Mouse (Mus musculus) neural tube, embryonic 13.5 days (tissue): ENCODE measurements around the gene Nr6a1. TPM values are rescaled to one million over a fixed set of nuclear protein-coding genes. Genes with fewer than 3 reads are reported as not detected.

Experiments used
- ATAC-seq: fragments of 200-750 bp; cut with Nextera tagmentation; 2 replicates; pipeline ENCODE4 v1.8.0; 2017; ENCODE audit warnings: low read depth, mild to moderate bottlenecking, moderate TSS enrichment, moderate library complexity
- H3K27ac ChIP-seq: fragments of 300-500 bp; sonication (generic); replicated peaks from 2 replicates; pipeline ENCODE4 v1.5.1; 2015; ENCODE audit warnings: moderate library complexity, mild to moderate bottlenecking, inconsistent platforms
- H3K27me3 ChIP-seq: fragments of 300-500 bp; sonication (generic); 2 replicates; pipeline ENCODE4 v1.6.1; 2015; ENCODE audit warnings: mild to moderate bottlenecking, inconsistent platforms
- H3K36me3 ChIP-seq: fragments of 300-500 bp; sonication (generic); 2 replicates; pipeline ENCODE4 v1.6.1; 2015; ENCODE audit warnings: mild to moderate bottlenecking, inconsistent platforms
- H3K4me1 ChIP-seq: fragments of 300-500 bp; sonication (generic); replicated peaks from 2 replicates; pipeline ENCODE4 v1.6.1; 2015; ENCODE audit warnings: inconsistent platforms
- H3K4me2 ChIP-seq: fragments of 300-500 bp; sonication (generic); 2 replicates; pipeline ENCODE4 v1.6.1; 2015; ENCODE audit warnings: inconsistent platforms, mild to moderate bottlenecking, moderate library complexity
- H3K4me3 ChIP-seq: fragments of 300-500 bp; sonication (generic); 2 replicates; pipeline ENCODE4 v1.5.1; 2015; ENCODE audit warnings: mild to moderate bottlenecking, inconsistent platforms
- H3K9ac ChIP-seq: fragments of 300-500 bp; sonication (generic); 2 replicates; pipeline ENCODE4 v1.6.1; 2015; ENCODE audit warnings: moderate library complexity, mild to moderate bottlenecking, inconsistent platforms
- H3K9me3 ChIP-seq: fragments of 300-500 bp; sonication (generic); 2 replicates; pipeline ENCODE4 v1.6.1; 2016; ENCODE audit warnings: inconsistent platforms
- WGBS: fragments of 180-500 bp; shearing (Covaris S2); methylation state at CpG from one replicate; pipeline ENCODE4 v1.1.7; 2015; 5-methylcytosine and 5-hydroxymethylcytosine counted together
- polyA plus RNA-seq: library from polyadenylated mRNA; unstranded; fragments of >200 nt; fragmentation: Nextera tagmentation; extraction: Ambion mirVana; gene quantifications from 2 replicates; pipeline ENCODE4 v1.2.1, GENCODE M21; 2015

The Nr6a1 gene
- polyA plus RNA-seq, 1 experiment from 2014 or later = 2.9 TPM

- no peaks in the 10 kb centered on the region for H3K9me3 ChIP-seq
- H3K27ac ChIP-seq = no peak overlapping the region
- no peaks in the 10 kb centered on the region for H3K4me1 ChIP-seq
- no peak overlapping the region for H3K9ac ChIP-seq
- no peaks in the 10 kb centered on the region for H3K27me3 ChIP-seq
- 93% methylated on average over 6 of the region's 6 CpGs for WGBS
- H3K4me2 ChIP-seq = no peak overlapping the region
- no peak for ATAC-seq
- no peak overlapping the region for H3K4me3 ChIP-seq
- H3K36me3 ChIP-seq = peaks cover 12% of the 10 kb centered on the region; the same call in 1 of the 2 replicates
Measured at GRCm38 (mm10) chr2:38835489-38835888, 92.0 kb downstream of the Nr6a1 start.

- Histone ChIP-seq H3K9ac (no peak overlapping the region), H3K36me3 (peaks cover 5% of the 10 kb centered on the region; the same call in 1 of the 2 replicates), H3K9me3 (no peaks in the 10 kb centered on the region), H3K27ac (no peak overlapping the region), H3K4me3 (no peak overlapping the region), H3K27me3 (no peaks in the 10 kb centered on the region), H3K4me1 (peaks cover 11% of the 10 kb centered on the region), H3K4me2 (no peak overlapping the region)
- ATAC-seq = no peak
Measured at GRCm38 (mm10) chr2:38831976-38832375, 95.5 kb downstream of the Nr6a1 start.

- ATAC-seq = no peak
- Histone ChIP-seq H3K27ac (no peak overlapping the region), H3K27me3 (no peaks in the 10 kb centered on the region), H3K9ac (no peak overlapping the region), H3K9me3 (no peaks in the 10 kb centered on the region), H3K4me2 (no peak overlapping the region), H3K4me3 (no peak overlapping the region), H3K36me3 (no peaks in the 10 kb centered on the region), H3K4me1 (peaks cover 25% of the 10 kb centered on the region)
- WGBS = 85% methylated on average over 1 of the region's 1 CpGs
Measured at GRCm38 (mm10) chr2:38829521-38829920, 98.0 kb downstream of the Nr6a1 start.

- H3K9me3 ChIP-seq = no peaks in the 10 kb centered on the region
- 89% methylated on average over 3 of the region's 3 CpGs for WGBS
Measured at GRCm38 (mm10) chr2:38827801-38828306, 99.6 kb downstream of the Nr6a1 start.

GRCm38 (mm10) chr2:38826189-38826588 lies 101.3 kb downstream of the Nr6a1 start:
- peak overlapping the region; percentile 34 for H3K4me2 ChIP-seq
- H3K9ac ChIP-seq = no peak overlapping the region
- peaks cover 33% of the 10 kb centered on the region for H3K4me1 ChIP-seq
- H3K4me3 ChIP-seq = no peak overlapping the region
- ATAC-seq = no peak
- H3K27ac ChIP-seq = peak overlapping the region; percentile 42; the same call in 1 of the 2 replicates
- no peaks in the 10 kb centered on the region for H3K27me3 ChIP-seq
- no peaks in the 10 kb centered on the region for H3K9me3 ChIP-seq
- no peaks in the 10 kb centered on the region for H3K36me3 ChIP-seq

More at GRCm38 (mm10) chr2:38827801-38828306, 99.6 kb downstream of the Nr6a1 start:
- Histone ChIP-seq H3K27me3 (no peaks in the 10 kb centered on the region), H3K4me2 (no peak overlapping the region), H3K27ac (no peak overlapping the region), H3K9ac (no peak overlapping the region), H3K36me3 (no peaks in the 10 kb centered on the region), H3K4me3 (no peak overlapping the region), H3K4me1 (peaks cover 30% of the 10 kb centered on the region)
- no peak for ATAC-seq

GRCm38 (mm10) chr2:38824791-38825768 lies 102.4 kb downstream of the Nr6a1 start:
- peaks cover 33% of the 10 kb centered on the region for H3K4me1 ChIP-seq
- H3K4me2 ChIP-seq = peak overlapping the region; percentile 63
- peak; percentile 47 for ATAC-seq
- no peaks in the 10 kb centered on the region for H3K27me3 ChIP-seq
- H3K36me3 ChIP-seq = no peaks in the 10 kb centered on the region
- H3K4me3 ChIP-seq = peak overlapping the region; percentile 58
- peak overlapping the region; percentile 73 for H3K9ac ChIP-seq
- H3K9me3 ChIP-seq = no peaks in the 10 kb centered on the region
- 3% methylated on average over 15 of the region's 15 CpGs for WGBS
- peak overlapping the region; percentile 87 for H3K27ac ChIP-seq

- peak overlapping the region; percentile 63 for H3K4me2 ChIP-seq
- peak overlapping the region; percentile 88 for H3K9ac ChIP-seq
- peak; percentile 90 for ATAC-seq
- no peaks in the 10 kb centered on the region for H3K9me3 ChIP-seq
- H3K27ac ChIP-seq = peak overlapping the region; percentile 97
- peak overlapping the region; percentile 58 for H3K4me3 ChIP-seq
- H3K27me3 ChIP-seq = no peaks in the 10 kb centered on the region
- WGBS = 2% methylated on average over 12 of the region's 12 CpGs
- peaks cover 33% of the 10 kb centered on the region for H3K4me1 ChIP-seq
- H3K36me3 ChIP-seq = no peaks in the 10 kb centered on the region
Measured at GRCm38 (mm10) chr2:38823912-38824583, 103.4 kb downstream of the Nr6a1 start.

- no peaks in the 10 kb centered on the region for H3K27me3 ChIP-seq
- H3K4me2 ChIP-seq = peak overlapping the region; percentile 63
- 5% methylated on average over 8 of the region's 8 CpGs for WGBS
- 0 out of 2 replicates have a peak, but pooled peaks have one; percentile 13 for ATAC-seq
- H3K9ac ChIP-seq = peak overlapping the region; percentile 88
- H3K36me3 ChIP-seq = no peaks in the 10 kb centered on the region
- H3K9me3 ChIP-seq = no peaks in the 10 kb centered on the region
- peak overlapping the region; percentile 97 for H3K27ac ChIP-seq
- peaks cover 33% of the 10 kb centered on the region for H3K4me1 ChIP-seq
- peak overlapping the region; percentile 58 for H3K4me3 ChIP-seq
Measured at GRCm38 (mm10) chr2:38823406-38823805, 104.1 kb downstream of the Nr6a1 start.

GRCm38 (mm10) chr2:38822995-38823394 lies 104.5 kb downstream of the Nr6a1 start:
- H3K27me3 ChIP-seq = no peaks in the 10 kb centered on the region
- ATAC-seq = peak; percentile 88
- H3K27ac ChIP-seq = peak overlapping the region; percentile 97
- no peaks in the 10 kb centered on the region for H3K9me3 ChIP-seq
- H3K4me3 ChIP-seq = peak overlapping the region; percentile 58
- peak overlapping the region; percentile 63 for H3K4me2 ChIP-seq
- H3K36me3 ChIP-seq = no peaks in the 10 kb centered on the region
- H3K9ac ChIP-seq = peak overlapping the region; percentile 88
- 4% methylated on average over 6 of the region's 6 CpGs for WGBS
- peaks cover 30% of the 10 kb centered on the region for H3K4me1 ChIP-seq

- H3K27me3 ChIP-seq = no peaks in the 10 kb centered on the region
- no peak overlapping the region for H3K27ac ChIP-seq
- no peak overlapping the region for H3K4me3 ChIP-seq
- no peak for ATAC-seq
- no peaks in the 10 kb centered on the region for H3K36me3 ChIP-seq
- H3K4me2 ChIP-seq = no peak overlapping the region
- no peaks in the 10 kb centered on the region for H3K9me3 ChIP-seq
- H3K4me1 ChIP-seq = peaks cover under 1% of the 10 kb centered on the region; the same call in 1 of the 2 replicates
- no peak overlapping the region for H3K9ac ChIP-seq
- WGBS = 79% methylated on average over 4 of the region's 4 CpGs
Measured at GRCm38 (mm10) chr2:38817487-38817886, 110.0 kb downstream of the Nr6a1 start.

GRCm38 (mm10) chr2:38797087-38797624 lies 130.3 kb downstream of the Nr6a1 start:
- H3K4me3 ChIP-seq = no peak overlapping the region
- peak; percentile 63 for ATAC-seq
- no peaks in the 10 kb centered on the region for H3K27me3 ChIP-seq
- no peaks in the 10 kb centered on the region for H3K9me3 ChIP-seq
- no peaks in the 10 kb centered on the region for H3K4me1 ChIP-seq
- no peaks in the 10 kb centered on the region for H3K36me3 ChIP-seq
- WGBS = 18% methylated on average over 3 of the region's 3 CpGs
- no peak overlapping the region for H3K4me2 ChIP-seq
- no peak overlapping the region for H3K27ac ChIP-seq
- no peak overlapping the region for H3K9ac ChIP-seq

- WGBS = 64% methylated on average over 4 of the region's 4 CpGs
- Histone ChIP-seq H3K4me3 (no peak overlapping the region), H3K4me1 (peaks cover 16% of the 10 kb centered on the region), H3K9me3 (no peaks in the 10 kb centered on the region), H3K27me3 (no peaks in the 10 kb centered on the region), H3K9ac (no peak overlapping the region), H3K36me3 (no peaks in the 10 kb centered on the region), H3K27ac (no peak overlapping the region), H3K4me2 (no peak overlapping the region)
- ATAC-seq = no peak
Measured at GRCm38 (mm10) chr2:38787338-38787737, 140.2 kb downstream of the Nr6a1 start.
